Mouse (Mus musculus): ENCODE results near the gene Ssrp1. TPM values are rescaled to one million over a fixed set of nuclear protein-coding genes. Genes with fewer than 3 reads are reported as not detected.

The Ssrp1 gene
- polyA plus RNA-seq, 1 experiment from 2014 or later, result 261 TPM

DNA sequence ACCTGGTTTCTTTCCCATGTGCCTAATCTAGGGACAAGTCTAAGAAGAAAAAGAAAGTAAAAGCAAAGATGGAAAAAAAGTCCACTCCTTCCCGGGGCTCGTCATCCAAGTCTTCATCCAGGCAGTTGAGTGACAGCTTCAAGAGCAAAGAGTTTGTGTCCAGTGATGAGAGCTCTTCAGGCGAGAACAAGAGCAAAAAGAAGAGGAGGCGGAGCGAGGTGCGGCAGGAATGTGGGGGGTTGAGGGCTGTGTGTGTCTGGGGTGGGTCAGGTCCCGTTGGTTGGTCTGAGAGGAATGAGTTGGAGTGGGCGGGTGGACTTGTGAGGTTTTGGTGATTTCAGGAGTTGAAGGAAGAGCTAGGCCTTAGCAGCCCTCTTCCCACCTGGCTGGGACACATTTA, 9.2 kb downstream of the Ssrp1 start:
- Histone ChIP-seq H3K9me3 (no peaks in the 10 kb centered on the region), H3K27me3 (no peaks in the 10 kb centered on the region), H3K4me1 (peaks cover 37% of the 10 kb centered on the region), H3K9ac (replicated peaks) (no peak overlapping the region), H3K4me3 (no peak overlapping the region), H3K27ac (replicated peaks) (no peak overlapping the region), H3K36me3 (peaks cover 59% of the 10 kb centered on the region), H3K4me2 (replicated peaks) (no peak overlapping the region)
- WGBS, result 81% methylated on average over 8 of the region's 8 CpGs
- no peak for ATAC-seq (ENCODE audit: low FRiP score, low read depth)

DNA sequence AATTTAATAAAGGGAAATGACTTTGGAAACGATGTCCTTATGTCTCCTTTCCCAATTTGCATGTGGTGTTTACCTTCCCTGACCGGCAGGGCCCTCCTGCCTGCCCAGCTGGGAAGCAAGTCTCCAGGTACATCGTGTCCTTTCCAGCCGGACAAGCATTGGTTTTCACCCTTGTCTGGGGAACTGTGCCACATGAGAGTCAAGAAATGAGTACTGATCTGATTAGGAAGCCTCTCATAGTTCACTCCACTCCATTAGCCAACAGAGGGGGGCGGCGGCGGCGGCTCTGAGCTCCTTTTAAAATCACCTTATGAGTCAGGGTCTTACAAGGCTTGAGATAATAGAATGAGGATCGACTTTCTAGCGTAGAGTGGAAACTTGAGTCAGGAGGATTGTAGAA, 10.0 kb downstream of the Ssrp1 start:
- ATAC-seq (ENCODE audit: low FRiP score, low read depth), result no peak
- Histone ChIP-seq H3K27ac (replicated peaks) (peak overlapping the region; percentile 95), H3K9ac (replicated peaks) (peak overlapping the region; percentile 65), H3K4me2 (replicated peaks) (peak overlapping the region; percentile 71), H3K27me3 (no peaks in the 10 kb centered on the region), H3K4me3 (peak overlapping the region; percentile 55), H3K36me3 (peaks cover 58% of the 10 kb centered on the region), H3K4me1 (peaks cover 37% of the 10 kb centered on the region), H3K9me3 (no peaks in the 10 kb centered on the region)
- WGBS, result 55% methylated on average over 10 of the region's 10 CpGs

DNA sequence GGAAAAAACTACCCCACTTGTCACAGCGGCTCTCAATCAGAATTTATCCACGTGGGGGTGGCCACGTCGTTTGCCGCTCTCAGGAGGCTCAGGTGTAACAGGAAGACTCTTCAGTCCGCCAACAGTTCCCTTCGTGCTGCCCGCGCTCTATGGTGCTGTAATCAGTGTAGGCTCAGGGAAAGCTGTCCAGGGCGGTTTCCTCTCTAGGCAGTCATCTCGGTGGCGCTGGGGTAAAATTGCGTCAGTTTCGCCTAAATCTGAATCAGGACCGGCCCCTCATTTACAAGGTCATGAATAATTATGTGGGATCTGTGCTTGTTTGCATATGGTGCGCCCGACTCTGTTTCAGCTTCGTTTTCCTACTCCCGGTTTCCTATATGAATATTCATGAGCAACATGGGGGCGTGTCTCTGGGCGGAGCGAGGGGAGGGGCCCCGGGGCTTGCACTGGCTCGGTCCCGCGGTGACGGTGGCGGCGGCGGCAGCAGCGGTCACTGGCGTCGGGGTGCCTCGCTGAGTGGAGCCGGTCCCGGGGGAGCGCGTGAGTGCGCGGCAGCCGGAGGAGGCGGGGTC, 10.6 kb downstream of the Ssrp1 start, which contains the start of gene Tnks1bp1:
Tnks1bp1 (plus strand) TSS at position 427 of the 572 bp plus-strand sequence.
- peak within 1 kb of the TSS; percentile 95 for H3K27ac ChIP-seq (replicated peaks)
- WGBS, result 1% methylated on average over 42 of the region's 42 CpGs
- H3K4me3 ChIP-seq, result peak within 1 kb of the TSS; percentile 55
- peaks cover 58% of the 10 kb centered on the region for H3K36me3 ChIP-seq
- peak within 1 kb of the TSS; percentile 71 for H3K4me2 ChIP-seq (replicated peaks)
- no peaks in the 10 kb centered on the region for H3K27me3 ChIP-seq
- peak within 1 kb of the TSS; percentile 65 for H3K9ac ChIP-seq (replicated peaks)
- H3K9me3 ChIP-seq, result no peaks in the 10 kb centered on the region
- peak; percentile 86 for ATAC-seq (ENCODE audit: low FRiP score, low read depth)
- peaks cover 37% of the 10 kb centered on the region for H3K4me1 ChIP-seq

DNA sequence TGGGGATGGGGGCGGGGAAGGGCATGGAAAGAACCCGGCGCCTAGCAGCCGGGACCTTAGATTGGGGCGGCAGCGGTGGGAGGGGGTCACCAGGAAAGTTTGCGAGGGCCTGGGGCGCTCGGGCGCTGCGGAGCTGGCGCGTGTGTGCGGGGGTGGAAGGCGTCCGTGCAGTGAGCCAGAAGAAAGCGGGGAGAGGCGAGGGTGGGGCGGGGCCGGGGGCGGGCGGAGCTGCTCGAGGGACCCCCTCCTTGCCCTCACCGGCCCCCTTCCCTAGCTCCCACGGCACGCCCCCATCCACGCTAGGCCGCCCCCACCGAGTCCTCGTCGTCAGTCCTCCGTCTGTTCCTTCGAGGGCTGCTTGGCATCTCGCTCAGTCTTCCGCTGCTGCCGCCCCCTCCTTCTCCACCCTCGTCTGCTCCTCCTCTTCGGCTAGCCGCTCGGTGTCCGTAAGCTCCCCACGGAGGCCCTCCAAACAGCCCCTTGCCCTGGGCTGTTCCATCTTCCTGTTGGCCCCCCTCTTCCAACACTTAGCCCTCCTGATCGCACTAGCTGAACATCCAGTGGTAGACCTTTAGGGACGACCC, 11.2 kb downstream of the Ssrp1 start:
- Histone ChIP-seq H3K9me3 (no peaks in the 10 kb centered on the region), H3K4me1 (peaks cover 37% of the 10 kb centered on the region), H3K36me3 (peaks cover 57% of the 10 kb centered on the region), H3K9ac (replicated peaks) (peak overlapping the region; percentile 65), H3K4me2 (replicated peaks) (peak overlapping the region; percentile 71), H3K27me3 (no peaks in the 10 kb centered on the region), H3K27ac (replicated peaks) (peak overlapping the region; percentile 95), H3K4me3 (peak overlapping the region; percentile 55)
- peak; percentile 75 for ATAC-seq (ENCODE audit: low FRiP score, low read depth)
- 0% methylated on average over 39 of the region's 44 CpGs for WGBS

DNA sequence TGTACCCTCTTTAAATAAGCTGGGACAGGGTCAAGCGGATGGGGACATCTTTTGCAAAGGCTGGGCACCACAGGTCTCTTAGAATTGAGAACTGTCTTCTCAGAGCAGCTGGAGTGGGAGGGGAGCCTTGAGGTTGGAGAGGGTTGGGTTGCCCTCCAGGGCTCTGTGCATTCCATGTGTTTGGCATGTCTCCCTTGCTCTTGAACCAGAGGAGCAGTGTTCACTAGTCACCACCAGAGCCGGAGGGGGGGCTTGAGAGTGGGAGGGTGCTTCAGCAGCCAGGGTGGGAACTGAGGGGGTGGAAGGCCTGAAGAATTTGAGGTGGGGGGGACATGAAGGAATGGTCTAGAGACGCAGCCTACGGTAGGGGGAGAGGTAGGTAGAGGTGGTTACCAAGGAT, 12.2 kb downstream of the Ssrp1 start:
- Histone ChIP-seq H3K36me3 (peaks cover 57% of the 10 kb centered on the region), H3K4me2 (replicated peaks) (peak overlapping the region; percentile 71)

DNA sequence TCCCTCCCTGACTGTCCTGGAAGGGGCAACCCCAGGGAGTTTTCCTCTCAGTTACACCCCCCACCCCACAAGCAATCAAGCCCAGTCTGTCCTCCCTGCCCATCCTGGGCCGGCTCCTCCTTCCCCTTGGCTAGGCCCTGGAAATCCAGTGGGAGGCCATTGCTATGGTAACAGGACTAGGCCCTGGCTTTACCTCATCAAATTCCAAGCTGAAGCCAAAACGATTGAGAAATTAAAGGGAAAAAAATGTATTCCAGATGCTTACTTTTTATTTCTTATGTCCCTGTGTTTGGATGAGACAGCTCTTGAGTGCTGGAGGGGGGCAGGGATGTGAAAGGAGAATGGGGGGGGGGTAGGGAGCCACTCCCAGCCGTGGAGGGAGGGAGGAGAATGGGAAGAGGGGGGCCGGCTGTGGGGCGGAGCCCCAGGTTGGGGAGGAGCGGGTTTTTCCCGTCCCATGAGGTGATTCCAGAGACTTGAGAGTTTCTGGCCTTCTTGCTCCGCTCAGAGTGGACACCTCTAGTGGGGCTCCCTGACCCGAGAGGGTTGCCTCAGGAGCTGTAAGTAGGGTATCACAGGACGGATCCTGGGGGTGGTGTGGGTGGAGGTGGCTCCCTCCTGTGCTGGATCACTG, 13.1 kb downstream of the Ssrp1 start:
- 3% methylated on average over 10 of the region's 10 CpGs for WGBS
- peak overlapping the region; percentile 41 for H3K9ac ChIP-seq (replicated peaks)
- peaks cover 58% of the 10 kb centered on the region for H3K36me3 ChIP-seq
- no peaks in the 10 kb centered on the region for H3K9me3 ChIP-seq
- peak; percentile 42 for ATAC-seq (ENCODE audit: low FRiP score, low read depth)
- no peaks in the 10 kb centered on the region for H3K27me3 ChIP-seq
- peak overlapping the region; percentile 71 for H3K4me2 ChIP-seq (replicated peaks)
- peak overlapping the region; percentile 29 for H3K4me3 ChIP-seq
- H3K4me1 ChIP-seq, result peaks cover 37% of the 10 kb centered on the region
- peak overlapping the region; percentile 95 for H3K27ac ChIP-seq (replicated peaks)

More for the DNA sequence above, 12.2 kb downstream of the Ssrp1 start:
- peaks cover 37% of the 10 kb centered on the region for H3K4me1 ChIP-seq
- peak overlapping the region; percentile 95 for H3K27ac ChIP-seq (replicated peaks)
- H3K9ac ChIP-seq (replicated peaks), result peak overlapping the region; percentile 41
- 57% methylated on average over 4 of the region's 4 CpGs for WGBS
- no peak for ATAC-seq (ENCODE audit: low FRiP score, low read depth)
- H3K9me3 ChIP-seq, result no peaks in the 10 kb centered on the region
- peak overlapping the region; percentile 55 for H3K4me3 ChIP-seq
- H3K27me3 ChIP-seq, result no peaks in the 10 kb centered on the region

DNA sequence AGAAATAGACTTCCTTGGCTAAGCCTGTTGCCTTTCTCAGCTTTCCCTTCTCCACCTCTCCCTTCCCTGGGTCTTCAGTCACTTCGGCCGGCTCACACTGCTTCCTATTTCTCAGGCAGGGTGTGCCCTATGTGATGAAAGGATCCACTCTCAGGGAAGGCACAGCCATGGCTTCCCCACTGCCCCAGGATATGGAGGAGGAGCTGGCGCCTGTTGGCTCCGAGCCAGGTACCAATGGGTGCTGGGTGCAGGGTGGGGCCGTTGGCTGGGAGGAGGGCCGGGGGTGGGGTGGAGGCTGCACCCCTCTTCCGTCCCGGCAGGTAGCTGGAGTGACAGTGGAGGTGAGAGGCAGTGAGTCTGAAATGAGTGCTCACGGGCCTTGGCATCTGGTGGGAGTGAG, 13.7 kb downstream of the Ssrp1 start:
- H3K27me3 ChIP-seq, result no peaks in the 10 kb centered on the region
- no peaks in the 10 kb centered on the region for H3K9me3 ChIP-seq
- H3K4me1 ChIP-seq, result peaks cover 37% of the 10 kb centered on the region
- H3K36me3 ChIP-seq, result peaks cover 58% of the 10 kb centered on the region
- H3K4me3 ChIP-seq, result peak overlapping the region; percentile 29
- H3K27ac ChIP-seq (replicated peaks), result peak overlapping the region; percentile 95
- ATAC-seq (ENCODE audit: low FRiP score, low read depth), result no peak
- WGBS, result 61% methylated on average over 9 of the region's 9 CpGs
- peak overlapping the region; percentile 71 for H3K4me2 ChIP-seq (replicated peaks)
- 0 out of 2 replicates have a peak overlapping the region, but pooled peaks have one; percentile 41 for H3K9ac ChIP-seq (replicated peaks)

DNA sequence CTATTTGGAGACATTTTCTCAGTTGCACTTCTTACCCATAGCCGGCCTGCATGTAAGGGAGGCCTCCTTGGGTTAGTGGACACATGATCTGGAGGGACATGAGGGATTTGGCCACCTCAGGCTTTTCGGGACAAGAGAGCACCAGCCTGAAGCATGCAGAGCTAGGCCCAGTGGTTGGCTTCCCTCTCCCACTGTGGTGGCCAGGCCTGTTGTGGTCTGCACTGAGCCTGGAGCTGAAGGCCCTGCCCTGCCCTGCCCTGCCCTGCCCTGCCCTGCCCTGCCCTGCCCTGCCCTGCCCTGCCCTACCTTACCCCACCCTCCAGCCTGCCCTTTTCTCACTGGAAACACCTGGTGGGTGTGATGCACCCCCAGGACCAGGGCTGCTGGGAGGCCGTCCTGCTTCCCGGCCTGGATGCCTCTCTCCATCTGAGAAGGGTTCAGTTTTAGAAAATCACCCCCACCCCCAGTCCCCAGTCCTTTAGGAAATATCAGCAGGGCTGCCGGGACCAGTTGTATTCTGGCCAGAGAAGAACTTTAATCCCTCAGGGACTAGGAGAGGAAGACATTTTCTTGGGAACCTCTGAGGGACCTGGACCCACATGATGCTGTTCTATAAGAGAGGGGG, 16.3 kb downstream of the Ssrp1 start:
- H3K9ac ChIP-seq (replicated peaks), result 0 out of 2 replicates have a peak overlapping the region, but pooled peaks have one; percentile 28
- peaks cover 27% of the 10 kb centered on the region for H3K4me1 ChIP-seq
- no peak overlapping the region for H3K27ac ChIP-seq (replicated peaks)
- H3K4me3 ChIP-seq, result no peak overlapping the region
- H3K36me3 ChIP-seq, result peaks cover 66% of the 10 kb centered on the region
- no peak overlapping the region for H3K4me2 ChIP-seq (replicated peaks)
- H3K27me3 ChIP-seq, result no peaks in the 10 kb centered on the region
- ATAC-seq (ENCODE audit: low FRiP score, low read depth), result no peak
- WGBS, result 79% methylated on average over 5 of the region's 5 CpGs
- no peaks in the 10 kb centered on the region for H3K9me3 ChIP-seq

DNA sequence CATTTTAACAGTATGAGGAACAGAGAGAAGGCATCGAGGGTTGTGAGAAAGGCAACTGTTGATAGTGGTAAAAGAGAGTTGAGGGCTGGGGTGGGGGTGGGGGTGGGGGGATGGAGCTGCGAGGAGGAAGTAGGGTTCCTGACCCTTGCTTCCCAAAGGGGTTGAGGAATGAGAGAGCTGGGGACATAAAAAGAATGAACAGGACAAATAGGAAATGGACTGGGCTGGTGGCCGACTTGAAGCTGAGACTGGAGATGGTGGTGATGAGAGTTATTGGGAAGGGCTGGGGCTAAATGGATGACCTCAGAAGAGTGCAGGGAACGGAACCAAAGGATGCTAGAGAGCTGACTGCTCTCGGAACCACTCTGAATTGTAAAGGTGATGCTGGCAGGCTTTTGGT, 19.7 kb downstream of the Ssrp1 start:
- 80% methylated on average over 5 of the region's 5 CpGs for WGBS
- Histone ChIP-seq H3K4me3 (no peak overlapping the region), H3K27me3 (no peaks in the 10 kb centered on the region), H3K9ac (replicated peaks) (no peak overlapping the region), H3K9me3 (0 out of 2 replicates have a peak, but pooled peaks cover 2% of the 10 kb centered on the region), H3K36me3 (peaks cover 91% of the 10 kb centered on the region), H3K4me2 (replicated peaks) (no peak overlapping the region), H3K4me1 (peaks cover 10% of the 10 kb centered on the region; the same call in 1 of the 2 replicates), H3K27ac (replicated peaks) (no peak overlapping the region)
- no peak for ATAC-seq (ENCODE audit: low FRiP score, low read depth)

DNA sequence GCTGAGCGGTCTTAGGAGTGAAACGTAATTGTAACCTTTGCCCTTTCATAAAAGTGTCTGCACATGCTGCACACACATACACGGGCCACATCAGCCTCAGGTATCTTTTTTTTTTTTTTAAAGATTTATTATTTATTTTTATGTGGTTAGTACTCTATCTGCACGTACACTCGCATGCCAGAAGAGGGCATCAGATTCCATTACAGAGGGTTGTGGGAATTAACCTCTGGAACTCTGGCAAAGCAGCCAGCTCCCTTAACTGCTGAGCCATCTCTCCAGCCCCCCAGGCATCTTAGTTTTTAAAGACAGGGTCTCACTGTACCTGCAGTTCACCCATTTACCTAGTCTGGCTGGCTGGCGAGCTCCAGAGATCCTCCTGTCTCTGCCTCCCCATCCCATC, 22.6 kb downstream of the Ssrp1 start:
- no peak for ATAC-seq (ENCODE audit: low FRiP score, low read depth)
- H3K27me3 ChIP-seq, result no peaks in the 10 kb centered on the region
- H3K9me3 ChIP-seq, result 0 out of 2 replicates have a peak, but pooled peaks cover 2% of the 10 kb centered on the region
- H3K36me3 ChIP-seq, result peaks cover 91% of the 10 kb centered on the region
- WGBS, result 92% methylated on average over 6 of the region's 6 CpGs
- H3K4me3 ChIP-seq, result no peak overlapping the region
- no peak overlapping the region for H3K9ac ChIP-seq (replicated peaks)
- no peak overlapping the region for H3K27ac ChIP-seq (replicated peaks)
- no peak overlapping the region for H3K4me2 ChIP-seq (replicated peaks)
- H3K4me1 ChIP-seq, result peaks cover 10% of the 10 kb centered on the region; the same call in 1 of the 2 replicates

DNA sequence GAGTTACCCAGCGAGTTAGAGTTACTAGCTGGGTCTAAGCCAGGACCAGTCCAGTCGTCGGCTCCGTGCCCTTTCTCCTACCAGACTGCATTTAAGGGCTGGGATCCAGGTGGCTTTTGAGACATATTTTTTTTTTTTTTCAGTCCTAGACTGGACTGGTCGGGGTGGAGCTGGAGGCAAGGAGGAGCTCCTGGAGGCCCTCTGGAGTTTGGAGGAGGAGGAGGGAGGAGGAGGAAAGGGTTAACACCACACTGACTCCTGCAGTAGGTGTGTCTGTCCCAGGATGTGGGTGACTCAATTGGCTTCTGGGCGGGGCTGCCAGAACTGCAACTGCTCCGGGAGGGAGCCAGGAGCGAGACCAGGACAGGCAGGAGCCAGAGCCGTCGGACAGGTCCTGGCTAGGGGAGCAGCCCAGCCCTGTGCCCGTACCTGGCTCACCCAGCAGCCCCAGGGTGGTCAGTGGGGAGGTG, 23.6 kb downstream of the Ssrp1 start:
- H3K27ac ChIP-seq (replicated peaks), result no peak overlapping the region
- H3K4me3 ChIP-seq, result peak overlapping the region; percentile 12; the same call in 1 of the 2 replicates
- peaks cover 10% of the 10 kb centered on the region; the same call in 1 of the 2 replicates for H3K4me1 ChIP-seq
- H3K27me3 ChIP-seq, result no peaks in the 10 kb centered on the region
- peaks cover 83% of the 10 kb centered on the region for H3K36me3 ChIP-seq
- H3K9me3 ChIP-seq, result 0 out of 2 replicates have a peak, but pooled peaks cover 2% of the 10 kb centered on the region
- H3K9ac ChIP-seq (replicated peaks), result no peak overlapping the region; the same call in 1 of the 2 replicates
- H3K4me2 ChIP-seq (replicated peaks), result peak overlapping the region; percentile 7; the same call in 1 of the 2 replicates
- ATAC-seq (ENCODE audit: low FRiP score, low read depth), result peak; percentile 35; the same call in 1 of the 2 replicates
- 30% methylated on average over 11 of the region's 11 CpGs for WGBS

All from midbrain, embryonic 12.5 days (tissue).